Mouse (Mus musculus): Measurements from ENCODE around the gene Naa80.

DNA sequence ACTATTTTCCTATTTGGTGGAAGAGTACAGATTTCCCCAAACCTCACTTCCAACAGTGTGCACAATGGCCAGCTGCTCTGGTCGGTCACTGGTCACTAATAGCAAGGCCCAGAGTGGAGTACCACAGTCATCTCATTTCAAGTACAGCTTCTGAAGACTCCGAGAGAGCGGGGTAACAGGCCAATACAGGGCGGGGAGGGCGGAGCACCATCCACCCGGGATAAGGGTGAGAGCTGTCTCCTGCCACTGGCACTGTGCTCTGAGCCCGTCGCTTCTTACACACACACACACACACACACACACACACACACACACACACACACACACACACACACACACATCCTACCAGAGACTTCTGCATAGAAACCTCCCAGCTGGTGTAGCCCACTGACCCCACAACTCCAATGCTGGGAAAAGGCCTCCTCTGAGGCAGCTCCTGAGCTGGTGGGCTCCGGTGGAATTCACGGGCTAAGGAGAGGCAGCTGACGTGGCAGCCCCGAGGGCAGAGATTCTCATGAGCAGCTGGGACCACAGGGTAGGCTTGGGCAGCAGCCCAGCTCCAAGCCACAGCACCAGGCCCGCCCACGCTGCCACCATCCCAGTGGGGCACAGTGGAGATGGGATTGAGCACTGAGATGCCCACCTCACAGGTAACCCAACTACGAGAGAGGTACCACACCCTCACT, 47.6 kb downstream of the Naa80 start:
- TF ChIP-seq HCFC1 (IDR thresholded peaks at IDR 0.05; ENCODE audit: borderline replicate concordance, insufficient read depth, low read length) (no peak), CHD2 (IDR thresholded peaks at IDR 0.05; ENCODE audit: low read depth, low read length) (no peak), MAFK (IDR thresholded peaks at IDR 0.05; ENCODE audit: insufficient read depth, low read depth, low read length) (no peak)

All from ES-E14 (cell line).